Mouse (Mus musculus): ENCODE data around the gene Lmod3. TPM values are rescaled to one million over a fixed set of nuclear protein-coding genes. Genes with fewer than 3 reads are reported as not detected.

The Lmod3 gene
- total RNA-seq, 4 experiments from 2014 or later, result 66.2 to 86.5 (median 72.0) TPM

GRCm38 (mm10) chr6:97227067-97227847, 25.3 kb downstream of the Lmod3 start:
- DNase-seq (ENCODE audit: low spot score), result no peak

DNA sequence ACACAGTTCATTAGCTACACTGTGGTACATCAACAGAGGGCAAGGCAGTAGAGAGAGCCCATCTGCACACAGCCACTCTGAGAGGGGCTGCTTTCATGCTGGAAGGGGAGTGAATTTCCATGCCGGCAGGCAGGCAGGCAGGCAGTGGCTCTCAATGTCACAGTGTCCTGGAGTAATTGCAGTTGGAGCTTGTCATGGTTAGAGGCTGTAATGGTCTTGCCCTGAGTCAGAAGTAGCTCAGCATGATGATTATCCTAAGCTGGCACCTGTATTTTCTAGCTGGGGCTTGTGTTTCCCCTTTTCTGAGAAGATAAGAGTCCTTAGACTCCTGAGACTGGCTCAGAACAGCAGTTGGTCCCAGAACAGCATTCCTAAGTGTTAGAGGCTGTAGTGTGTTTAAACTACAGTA, 26.5 kb downstream of the Lmod3 start:
- DNase-seq (ENCODE audit: low spot score), result no peak

DNA sequence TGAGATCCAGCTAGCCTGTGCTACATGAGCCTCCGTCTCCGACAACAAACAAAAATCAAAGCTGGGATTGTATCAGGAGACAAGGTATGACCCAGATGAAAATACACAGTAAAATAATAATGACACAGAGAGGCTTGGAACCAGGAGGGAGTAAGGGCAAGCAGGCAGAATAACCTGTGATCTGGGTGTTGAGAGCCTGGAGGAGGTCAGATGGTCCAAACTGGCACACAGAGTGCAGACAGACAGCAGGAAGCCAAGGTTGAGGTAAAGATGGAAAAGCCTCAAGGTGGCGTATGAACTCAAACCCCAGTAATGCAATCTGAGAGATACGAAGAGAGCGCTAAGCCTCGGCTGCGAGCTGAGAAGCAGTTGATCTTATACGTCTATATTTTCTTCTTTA, 28.1 kb downstream of the Lmod3 start:
- DNase-seq (ENCODE audit: low spot score), result no peak

DNA sequence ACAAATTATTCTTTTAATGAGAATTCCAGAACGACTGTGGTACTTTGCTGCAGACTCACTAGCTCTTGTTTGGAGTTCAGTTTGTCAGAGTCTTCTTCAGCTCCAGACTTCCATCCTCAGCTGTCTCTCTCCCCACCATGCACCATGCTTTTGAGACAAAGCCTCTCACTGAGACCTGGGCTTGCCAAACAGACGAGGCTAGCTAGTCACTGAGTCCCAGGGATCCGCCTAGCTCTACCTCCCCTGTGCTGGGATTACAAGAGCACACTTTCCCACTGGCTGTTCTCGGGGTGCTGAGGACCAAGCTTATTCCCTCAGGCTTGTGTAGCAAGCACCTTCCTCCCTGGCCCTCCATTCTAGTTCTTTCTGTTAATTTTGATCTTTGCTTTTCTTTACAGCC, 29.0 kb downstream of the Lmod3 start:
- DNase-seq (ENCODE audit: low spot score), result no peak

DNA sequence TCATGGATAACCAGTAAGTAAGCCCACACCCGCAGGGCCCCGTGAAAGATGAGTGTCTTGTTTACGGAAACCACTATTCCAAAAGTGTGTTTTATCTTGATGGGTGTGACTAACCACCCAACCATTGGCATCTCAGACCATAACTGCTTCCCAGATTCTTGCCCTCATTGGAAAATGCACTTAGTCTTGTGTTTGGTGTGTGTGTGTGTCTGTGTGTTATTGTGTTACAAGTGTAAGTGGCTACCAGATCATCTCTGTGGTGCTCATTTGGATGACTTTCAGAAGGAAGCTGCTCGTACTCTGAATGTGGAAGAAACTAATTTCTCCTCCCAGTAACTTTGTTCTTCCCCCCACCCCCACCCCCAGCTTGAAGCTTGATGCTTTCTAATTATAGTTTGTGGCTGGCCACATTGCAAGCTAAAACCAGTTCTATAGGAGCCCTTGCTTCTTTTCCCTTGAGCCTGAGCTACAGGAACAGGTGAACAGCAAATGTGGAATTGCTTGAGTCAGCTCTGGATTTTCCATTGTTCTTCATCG, 29.6 kb downstream of the Lmod3 start:
- no peak for DNase-seq (ENCODE audit: low spot score)

DNA sequence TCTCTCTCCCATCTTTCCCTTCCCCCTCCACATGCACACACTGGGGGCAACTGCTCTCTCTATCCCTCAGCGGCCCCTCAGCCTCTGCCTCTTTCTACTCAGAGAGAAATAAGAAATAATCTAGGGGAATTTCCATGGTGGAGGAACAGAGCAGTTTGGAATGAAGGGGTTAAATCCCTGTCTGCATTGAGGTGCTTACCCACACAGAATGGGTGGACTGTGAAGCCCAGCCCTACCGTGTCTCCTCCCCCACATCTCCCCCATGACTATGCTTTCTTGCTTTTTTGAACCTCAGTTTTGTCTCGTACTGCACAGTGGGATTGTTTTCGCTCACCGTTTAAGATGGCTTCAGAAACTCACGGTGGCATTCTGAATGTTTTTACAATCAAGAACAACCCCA, 30.2 kb downstream of the Lmod3 start:
- DNase-seq (ENCODE audit: low spot score), result no peak

- no peak for DNase-seq (ENCODE audit: low spot score)
Measured at GRCm38 (mm10) chr6:97221205-97222025, 31.1 kb downstream of the Lmod3 start.

- no peak for DNase-seq (ENCODE audit: low spot score)
Measured at GRCm38 (mm10) chr6:97220672-97221071, 31.9 kb downstream of the Lmod3 start.

- no peak for DNase-seq (ENCODE audit: low spot score)
Measured at GRCm38 (mm10) chr6:97216154-97216821, 36.3 kb downstream of the Lmod3 start.

DNA sequence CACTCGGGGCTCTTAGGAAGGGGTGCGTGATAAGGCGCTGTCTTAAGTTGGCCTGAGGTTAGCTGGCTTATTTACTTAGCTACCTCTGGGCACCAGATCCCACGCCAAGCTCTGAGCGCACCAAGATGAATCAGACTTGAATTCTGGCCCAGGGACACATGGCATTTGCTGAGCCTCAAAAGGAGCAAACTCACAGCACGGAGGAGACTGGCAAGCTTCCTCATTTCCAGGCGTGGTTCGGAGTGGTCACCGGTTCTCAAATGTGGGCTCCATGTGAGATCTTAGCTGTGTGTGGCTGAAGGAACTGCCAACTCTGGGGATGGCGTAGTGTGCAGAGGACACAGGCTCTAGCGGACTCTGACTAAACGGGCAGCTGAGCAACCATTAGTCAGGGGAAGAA, 40.6 kb downstream of the Lmod3 start:
- peak; percentile 63 for DNase-seq (ENCODE audit: low spot score)

- no peak for DNase-seq (ENCODE audit: low spot score)
Measured at GRCm38 (mm10) chr6:97210962-97211601, 41.5 kb downstream of the Lmod3 start.

DNA sequence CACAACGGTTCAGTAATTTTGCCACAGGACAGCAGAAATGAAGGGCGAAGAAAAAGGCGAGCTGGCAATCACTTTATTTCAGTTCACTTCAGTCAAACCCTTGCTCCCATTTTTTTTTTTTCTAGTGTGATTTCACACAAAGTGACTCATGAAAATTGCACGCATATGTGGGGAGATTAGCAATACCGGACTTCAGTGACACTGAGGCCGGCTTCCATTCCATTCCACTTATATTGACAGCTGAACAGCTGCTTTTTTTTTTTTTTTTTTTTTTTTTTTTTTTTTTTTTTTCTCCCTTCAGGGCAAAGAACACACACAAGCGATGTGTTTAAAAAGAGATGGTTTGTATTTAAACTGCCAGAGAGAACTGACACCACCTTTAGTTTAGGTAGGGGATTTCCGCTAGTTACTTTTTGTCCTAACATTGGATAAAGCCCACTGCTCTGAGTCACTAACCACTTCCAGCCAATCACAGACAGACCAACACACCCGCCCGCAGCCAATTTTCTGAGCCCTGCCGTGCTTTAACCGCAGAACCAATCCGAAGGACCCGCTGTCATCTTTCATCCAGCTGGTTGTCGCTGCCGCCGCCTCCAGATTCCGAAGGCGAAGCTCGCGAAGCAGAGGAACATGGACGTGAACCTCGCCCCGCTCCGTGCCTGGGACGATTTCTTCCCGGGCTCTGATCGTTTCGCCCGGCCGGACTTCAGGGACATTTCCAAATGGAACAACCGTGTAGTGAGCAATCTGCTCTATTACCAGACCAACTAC, 42.2 kb downstream of the Lmod3 start, which contains the start of gene Arl6ip5:
Gene Arl6ip5, plus strand, starts transcription at position 499 of the 771 bp plus-strand sequence.
- peak; percentile 92 for DNase-seq (ENCODE audit: low spot score)

- DNase-seq (ENCODE audit: low spot score), result no peak
Measured at GRCm38 (mm10) chr6:97209751-97210150, 42.8 kb downstream of the Lmod3 start.

DNA sequence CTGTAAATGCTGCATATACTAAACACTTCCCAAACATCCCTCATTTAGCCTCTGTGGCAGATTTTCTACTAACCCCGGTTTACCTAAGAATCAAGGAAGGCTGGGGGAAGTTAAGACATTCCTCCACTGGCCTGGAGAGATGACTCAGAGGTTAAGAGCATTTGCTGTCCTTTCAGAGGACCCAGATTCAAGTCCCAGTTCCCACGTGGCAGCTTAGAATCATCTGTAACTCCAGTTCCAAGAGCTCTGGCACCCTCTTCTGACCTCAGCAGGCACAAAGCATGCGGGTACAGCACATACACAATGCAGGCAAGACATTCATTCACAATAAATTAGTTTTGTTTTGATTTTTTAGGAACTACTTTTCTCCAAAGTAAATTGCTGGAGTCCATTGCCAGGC, 43.4 kb downstream of the Lmod3 start:
- DNase-seq (ENCODE audit: low spot score), result no peak

GRCm38 (mm10) chr6:97208406-97208805, 44.2 kb downstream of the Lmod3 start:
- no peak for DNase-seq (ENCODE audit: low spot score)

DNA sequence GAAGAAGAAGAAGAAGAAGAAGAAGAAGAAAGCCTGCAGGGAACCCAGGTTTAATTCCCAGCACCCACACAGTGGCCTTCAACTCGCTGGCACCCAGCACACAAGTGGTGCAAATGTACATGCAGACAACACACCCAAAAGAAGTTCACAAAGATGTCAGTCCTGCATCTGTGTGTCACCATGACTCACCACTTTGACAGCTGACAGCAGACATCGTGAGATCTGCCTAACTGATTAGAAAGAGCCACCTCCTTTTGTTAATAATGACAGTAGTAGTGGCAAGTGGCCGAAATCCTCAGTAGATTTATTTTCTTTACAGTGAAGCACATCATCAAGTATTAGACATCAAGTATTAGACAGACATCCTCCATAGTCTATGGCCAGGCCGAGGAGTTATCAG, 45.5 kb downstream of the Lmod3 start:
- no peak for DNase-seq (ENCODE audit: low spot score)

- DNase-seq (ENCODE audit: low spot score), result peak; percentile 99
Measured at GRCm38 (mm10) chr6:97205439-97205885, 47.1 kb downstream of the Lmod3 start, which contains the start of gene Uba3. Gene Uba3 (minus strand): TSS chr6:97205647.

GRCm38 (mm10) chr6:97204952-97205351, 47.6 kb downstream of the Lmod3 start:
- DNase-seq (ENCODE audit: low spot score), result no peak

DNA sequence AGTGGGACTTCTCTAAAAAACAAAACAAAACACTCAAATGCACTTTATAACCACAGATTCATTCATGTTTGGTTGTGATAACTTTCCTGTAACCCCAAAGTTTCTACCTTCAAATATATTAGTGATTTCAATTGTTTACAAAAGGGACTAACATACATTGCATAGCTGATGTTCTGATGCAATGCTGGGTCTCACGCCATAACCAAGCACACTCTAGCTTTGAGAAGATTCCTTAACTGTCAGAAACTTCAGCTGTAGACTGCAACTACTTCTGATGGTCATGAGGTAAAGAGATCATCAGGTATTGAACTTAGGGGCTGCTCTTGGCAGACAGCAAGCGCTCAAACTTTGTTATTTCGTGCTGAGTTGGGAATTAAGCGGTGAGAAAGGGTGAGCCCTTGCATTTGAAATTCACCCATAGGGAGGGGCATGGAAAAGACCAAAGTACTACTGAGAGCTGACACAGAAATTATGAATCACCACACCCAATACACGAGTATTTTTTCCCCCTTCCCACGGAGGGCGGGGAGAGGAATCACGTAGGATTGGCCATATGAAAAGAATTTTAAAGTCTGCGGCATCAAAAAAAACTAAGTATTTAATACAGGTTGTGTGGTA, 48.2 kb downstream of the Lmod3 start:
- DNase-seq (ENCODE audit: low spot score), result no peak

DNA sequence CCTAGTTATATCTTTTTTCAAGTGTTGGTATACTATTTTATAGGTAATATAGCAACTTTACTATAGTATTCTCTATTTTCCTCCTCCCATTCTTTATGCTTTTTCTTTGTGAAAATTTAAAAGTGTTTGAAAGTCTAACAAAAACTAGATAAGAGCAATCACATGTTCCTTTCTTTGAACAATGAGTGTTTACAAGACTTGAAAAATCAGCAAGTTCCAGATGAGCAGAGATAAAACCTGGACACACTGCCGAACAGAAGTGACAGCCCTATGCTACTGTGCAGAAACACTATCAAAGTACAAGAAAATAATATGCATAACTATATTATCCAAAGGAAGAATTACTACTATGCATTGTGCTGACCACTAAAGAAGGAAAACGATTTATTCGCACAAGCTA, 50.1 kb downstream of the Lmod3 start:
- no peak for DNase-seq (ENCODE audit: low spot score)

All from heart, adult 8-10 months (tissue).